Mouse (Mus musculus) megakaryocyte, embryonic 14.5 days (primary cell): ENCODE measurements around the gene Sox6.

Experiments used
- FLI1 ChIP-seq: IDR thresholded peaks from 2 replicates; pipeline ENCODE4 v1.6.1; 2012; ENCODE audit warnings: low read length, inconsistent platforms, mixed read lengths
- GATA1 ChIP-seq: IDR thresholded peaks from 3 replicates; pipeline ENCODE4 v1.6.1; 2012; ENCODE audit warnings: mixed read lengths, low read length, inconsistent platforms, borderline replicate concordance

- TF ChIP-seq GATA1 (no peak), FLI1 (no peak)
These were observed 133.8 kb downstream of the Sox6 start for GRCm38 (mm10) chr7:115904798-115905207.
